9 mouse cellular contexts compared by ENCODE assay signal in genomic region chr11:118379251-118380009, GRCm38 (mm10). TPM values are rescaled to one million over a fixed set of nuclear protein-coding genes. Genes with fewer than 3 reads are reported as not detected.
A peak's percentile ranks its signal among the peaks of the same experiment; 100 is the strongest.
DNase-seq lines count a peak whose midpoint lies in the region; ATAC-seq and TF ChIP-seq lines count a peak whose summit lies in the region.
"Had no signal": no experiment of that assay in that cellular context is flagged by ENCODE, and none has a peak within 500 bp of the region (broad histone marks: within the 10 kb centered on the region; RNA-seq: fewer than 3 reads in every experiment).

No protein-coding gene starts in this region.

- peak; percentile 83 for TF ChIP-seq CTCF in lung, embryonic 14.5 days (IDR thresholded peaks at IDR 0.05; ENCODE audit: low read depth)

- H3K4me3 ChIP-seq in embryonic facial prominence, embryonic 11.5 days (ENCODE audit: low read depth, low read length), result no peak overlapping the region
- H3K4me3 ChIP-seq in heart, embryonic 14.5 days (ENCODE audit: control insufficient read depth in 1 of 2, insufficient read depth in 1 of 2, low read depth in 1 of 2, low read length in 2 of 2), result no peak overlapping the region
- H3K4me3 ChIP-seq in lung, embryonic 14.5 days (ENCODE audit: low read depth, low read length), result no peak overlapping the region

- no peak overlapping the region for H3K9ac ChIP-seq in embryonic facial prominence, embryonic 11.5 days (replicated peaks; ENCODE audit: low read length)
- H3K9ac ChIP-seq in heart, embryonic 14.5 days (ENCODE audit: low read length), result no peak overlapping the region
- no peak overlapping the region for H3K9ac ChIP-seq in lung, embryonic 14.5 days

- no peaks in the 10 kb centered on the region for H3K27me3 ChIP-seq in embryonic facial prominence, embryonic 11.5 days (ENCODE audit: control insufficient read depth, insufficient read depth, low read length)
- H3K27me3 ChIP-seq in heart, embryonic 14.5 days (ENCODE audit: control insufficient read depth, insufficient read depth, low read length), result no peaks in the 10 kb centered on the region
- H3K27me3 ChIP-seq in lung, embryonic 14.5 days (ENCODE audit: insufficient read depth, low read length), result no peaks in the 10 kb centered on the region; the same call in 1 of the 2 replicates

- H3K9me3 ChIP-seq in embryonic facial prominence, embryonic 11.5 days (replicated peaks; ENCODE audit: control insufficient read depth, low read length), result no peaks in the 10 kb centered on the region
- H3K9me3 ChIP-seq in heart, embryonic 14.5 days (ENCODE audit: control insufficient read depth, low read length), result no peaks in the 10 kb centered on the region
- no peaks in the 10 kb centered on the region for H3K9me3 ChIP-seq in lung, embryonic 14.5 days (ENCODE audit: low read depth, low read length)

- no peak overlapping the region for H3K4me2 ChIP-seq in embryonic facial prominence, embryonic 11.5 days (ENCODE audit: low read depth, low read length)
- H3K4me2 ChIP-seq in heart, embryonic 14.5 days (ENCODE audit: low read length), result no peak overlapping the region
- no peak overlapping the region for H3K4me2 ChIP-seq in lung, embryonic 14.5 days

- 34% methylated on average over 11 of the region's 11 CpGs for WGBS in embryonic facial prominence, embryonic 11.5 days
- WGBS in heart, embryonic 14.5 days, result 36% methylated on average over 11 of the region's 11 CpGs
- WGBS in lung, embryonic 14.5 days, result 38% methylated on average over 11 of the region's 11 CpGs

- no peaks in the 10 kb centered on the region; the same call in 1 of the 2 replicates for H3K4me1 ChIP-seq in embryonic facial prominence, embryonic 11.5 days (ENCODE audit: control insufficient read depth, insufficient read depth, low read length)
- H3K4me1 ChIP-seq in heart, embryonic 14.5 days (ENCODE audit: control insufficient read depth in 2 of 2, insufficient read depth in 2 of 2, low read length in 2 of 2), result peaks cover 3 to 9% of the 10 kb centered on the region in 2 experiments; a peak in 2 of 4 replicates
- H3K4me1 ChIP-seq in lung, embryonic 14.5 days (ENCODE audit: insufficient read depth), result no peaks in the 10 kb centered on the region

- ATAC-seq in embryonic facial prominence, embryonic 11.5 days (replicated peaks; ENCODE audit: insufficient number of reproducible peaks, low FRiP score, low TSS enrichment, low read depth), result peak; percentile 39; the same call in 1 of the 2 replicates
- peak; percentile 50; the same call in 1 of the 2 replicates for ATAC-seq in heart, embryonic 14.5 days (ENCODE audit: insufficient number of reproducible peaks, insufficient read depth, low FRiP score, low read depth)
- ATAC-seq in lung, embryonic 14.5 days (ENCODE audit: insufficient read depth), result peak; percentile 49; the same call in 1 of the 2 replicates

- H3K36me3 ChIP-seq in embryonic facial prominence, embryonic 11.5 days (replicated peaks; ENCODE audit: control insufficient read depth, insufficient read depth, low read depth, low read length), result no peaks in the 10 kb centered on the region
- H3K36me3 ChIP-seq in heart, embryonic 14.5 days (ENCODE audit: control insufficient read depth, insufficient read depth, low read length), result no peaks in the 10 kb centered on the region
- no peaks in the 10 kb centered on the region for H3K36me3 ChIP-seq in lung, embryonic 14.5 days (ENCODE audit: insufficient read depth)

- H3K27ac ChIP-seq in embryonic facial prominence, embryonic 11.5 days (replicated peaks; ENCODE audit: low read depth, low read length), result no peak overlapping the region
- H3K27ac ChIP-seq in heart, embryonic 14.5 days (replicated peaks in 1 of 2; ENCODE audit: control insufficient read depth in 1 of 2, insufficient read depth in 1 of 2, low read depth in 2 of 2, low read length in 2 of 2), result no peak overlapping the region
- no peak overlapping the region for H3K27ac ChIP-seq in lung, embryonic 14.5 days (ENCODE audit: low read depth)

- peak; percentile 71 for DNase-seq in CD4-positive helper T cell, adult 2 months (ENCODE audit: low read depth, low spot score)
- peak; percentile 93 for DNase-seq in adrenal gland, postnatal 14 days
- DNase-seq in embryonic facial prominence, embryonic 11.5 days (ENCODE audit: low spot score), result peak; percentile 89
- DNase-seq in kidney, postnatal 4 days, result peak; percentile 94
- peak; percentile 90 for DNase-seq in lung, embryonic 14.5 days
- peak; percentile 87 for DNase-seq in ovary, postnatal 36 days (ENCODE audit: low spot score)
- peak; percentile 56 to 84 for DNase-seq in thymus, postnatal 10 days (ENCODE audit: low spot score in 2 of 2)

RNA-seq across cellular contexts. Expression of gene Lgals3bp, which starts 22.5 kb away (rescaled TPM):
- total RNA-seq in adrenal gland, postnatal 14 days (2021), result 51.1 and 59.7 TPM in 2 replicates
- polyA plus RNA-seq in embryonic facial prominence, embryonic 11.5 days (2014; fragmentation: Nextera tagmentation; extraction: Ambion mirVana), result 1.0 and 1.7 TPM in 2 replicates
- 7.2 and 12.7 TPM in 2 replicates for polyA plus RNA-seq in heart, embryonic 14.5 days (2014; fragmentation: Nextera tagmentation; extraction: Ambion mirVana)
- polyA plus RNA-seq in lung, embryonic 14.5 days (2014; fragmentation: Nextera tagmentation; extraction: Ambion mirVana), result 2.9 and 3.8 TPM in 2 replicates

RNA-seq across cellular contexts. Expression of gene Timp2, which starts 23.9 kb away (rescaled TPM):
- total RNA-seq in adrenal gland, postnatal 14 days (2021), result 78.9 and 94.3 TPM in 2 replicates
- 73.2 and 75.7 TPM in 2 replicates for polyA plus RNA-seq in embryonic facial prominence, embryonic 11.5 days (2014; fragmentation: Nextera tagmentation; extraction: Ambion mirVana)
- 87.6 and 99.2 TPM in 2 replicates for polyA plus RNA-seq in heart, embryonic 14.5 days (2014; fragmentation: Nextera tagmentation; extraction: Ambion mirVana)
- polyA plus RNA-seq in lung, embryonic 14.5 days (2014; fragmentation: Nextera tagmentation; extraction: Ambion mirVana), result 87.3 and 90.4 TPM in 2 replicates

RNA-seq across cellular contexts. Expression of gene Cep295nl, which starts 37.1 kb away (rescaled TPM):
- total RNA-seq in adrenal gland, postnatal 14 days (2021), result 0.67 and 1.7 TPM in 2 replicates
- polyA plus RNA-seq in embryonic facial prominence, embryonic 11.5 days (2014; fragmentation: Nextera tagmentation; extraction: Ambion mirVana), result 0.21 and 0.76 TPM in 2 replicates
- 0.28 and 0.45 TPM in 2 replicates for polyA plus RNA-seq in heart, embryonic 14.5 days (2014; fragmentation: Nextera tagmentation; extraction: Ambion mirVana)
- 0.57 and 0.62 TPM in 2 replicates for polyA plus RNA-seq in lung, embryonic 14.5 days (2014; fragmentation: Nextera tagmentation; extraction: Ambion mirVana)
- polyA plus RNA-seq: large intestine, adult 2 months had no signal

RNA-seq across cellular contexts. Expression of gene Cant1, which starts 39.5 kb away (rescaled TPM):
- 25.3 and 28.4 TPM in 2 replicates for total RNA-seq in adrenal gland, postnatal 14 days (2021)
- polyA plus RNA-seq in embryonic facial prominence, embryonic 11.5 days (2014; fragmentation: Nextera tagmentation; extraction: Ambion mirVana), result 19.5 and 23.2 TPM in 2 replicates
- 12.0 and 19.2 TPM in 2 replicates for polyA plus RNA-seq in heart, embryonic 14.5 days (2014; fragmentation: Nextera tagmentation; extraction: Ambion mirVana)
- polyA plus RNA-seq in lung, embryonic 14.5 days (2014; fragmentation: Nextera tagmentation; extraction: Ambion mirVana), result 27.7 and 31.4 TPM in 2 replicates

RNA-seq across cellular contexts. Expression of gene C1qtnf1, which starts 48.6 kb away (rescaled TPM):
- total RNA-seq in adrenal gland, postnatal 14 days (2021), result 23.7 and 29.2 TPM in 2 replicates
- 5.0 and 5.2 TPM in 2 replicates for polyA plus RNA-seq in embryonic facial prominence, embryonic 11.5 days (2014; fragmentation: Nextera tagmentation; extraction: Ambion mirVana)
- 7.3 and 7.5 TPM in 2 replicates for polyA plus RNA-seq in heart, embryonic 14.5 days (2014; fragmentation: Nextera tagmentation; extraction: Ambion mirVana)
- 6.6 and 7.7 TPM in 2 replicates for polyA plus RNA-seq in lung, embryonic 14.5 days (2014; fragmentation: Nextera tagmentation; extraction: Ambion mirVana)
